Mouse (Mus musculus): ENCODE measurements around the gene 4932415D10Rik. TPM values are rescaled to one million over a fixed set of nuclear protein-coding genes. Genes with fewer than 3 reads are reported as not detected.

Gene 4932415D10Rik
- not detected for total RNA-seq (2021)
- long read RNA-seq, experiment 1, result 0 reads
- long read RNA-seq, experiment 2, result 0 reads

DNA sequence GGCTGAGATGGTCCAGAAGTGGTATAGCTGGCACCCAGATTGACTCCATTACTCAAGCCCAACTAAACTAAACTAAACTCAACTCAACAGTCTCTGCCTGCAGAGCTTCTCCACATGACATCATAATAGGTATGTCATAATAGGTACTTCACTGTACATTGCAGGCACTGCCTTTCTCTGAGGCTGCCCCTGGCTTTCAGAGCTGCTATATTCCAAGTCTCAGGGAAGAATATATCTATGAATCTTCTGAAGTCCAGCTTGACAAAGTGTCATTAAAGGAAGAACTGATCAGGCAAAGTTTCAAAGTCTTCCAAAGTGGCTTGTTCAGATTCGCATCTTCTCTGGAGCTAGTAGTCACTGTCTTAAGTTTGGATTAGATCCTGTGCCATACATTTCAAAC is at the start of gene 4932415D10Rik:
TSS of gene 4932415D10Rik (minus strand) at position 101 of the 400 bp plus-strand sequence.
- DNase-seq (ENCODE audit: low spot score in 2 of 2), result no peak

DNA sequence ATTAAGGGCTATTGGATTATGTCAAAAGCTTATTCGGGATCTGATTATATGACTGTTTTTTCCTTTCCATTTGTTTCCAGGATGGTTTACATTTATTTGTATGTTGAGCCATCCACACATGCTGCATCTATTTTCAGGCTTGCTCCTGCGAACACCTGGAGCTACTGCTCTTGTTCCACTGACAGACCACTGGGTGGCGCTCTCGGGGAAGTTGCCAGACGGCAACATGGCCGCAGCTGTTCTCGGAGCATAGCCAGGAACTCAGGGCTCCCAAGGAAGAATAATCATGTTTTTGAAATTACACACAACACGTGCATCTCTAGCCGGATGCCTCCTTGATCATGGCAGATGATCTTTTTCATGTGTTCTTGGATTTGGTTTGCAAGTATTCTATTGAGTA is 45.5 kb upstream of the 4932415D10Rik start:
- DNase-seq (ENCODE audit: low spot score in 2 of 2), result no peak

DNA sequence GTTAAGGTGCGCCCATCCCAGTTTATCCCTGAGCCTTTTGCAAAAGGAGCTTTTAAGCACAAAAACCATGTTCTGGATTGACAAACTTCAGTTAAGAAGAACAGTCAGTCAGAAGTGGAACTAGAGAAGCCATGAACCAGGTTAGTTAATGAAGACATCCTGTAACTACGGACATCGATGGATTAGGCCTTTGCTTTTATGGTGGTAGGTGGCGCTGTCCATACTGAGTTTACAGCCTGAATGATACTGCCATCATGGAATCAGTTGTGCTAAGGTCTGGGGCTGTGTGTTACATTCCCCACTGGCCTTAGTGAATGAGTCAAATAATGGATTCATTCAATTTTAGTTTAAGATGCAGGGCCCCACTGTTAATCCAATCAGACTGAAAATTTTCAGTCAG is 39.0 kb upstream of the 4932415D10Rik start:
- no peak for DNase-seq (ENCODE audit: low spot score in 2 of 2)

DNA sequence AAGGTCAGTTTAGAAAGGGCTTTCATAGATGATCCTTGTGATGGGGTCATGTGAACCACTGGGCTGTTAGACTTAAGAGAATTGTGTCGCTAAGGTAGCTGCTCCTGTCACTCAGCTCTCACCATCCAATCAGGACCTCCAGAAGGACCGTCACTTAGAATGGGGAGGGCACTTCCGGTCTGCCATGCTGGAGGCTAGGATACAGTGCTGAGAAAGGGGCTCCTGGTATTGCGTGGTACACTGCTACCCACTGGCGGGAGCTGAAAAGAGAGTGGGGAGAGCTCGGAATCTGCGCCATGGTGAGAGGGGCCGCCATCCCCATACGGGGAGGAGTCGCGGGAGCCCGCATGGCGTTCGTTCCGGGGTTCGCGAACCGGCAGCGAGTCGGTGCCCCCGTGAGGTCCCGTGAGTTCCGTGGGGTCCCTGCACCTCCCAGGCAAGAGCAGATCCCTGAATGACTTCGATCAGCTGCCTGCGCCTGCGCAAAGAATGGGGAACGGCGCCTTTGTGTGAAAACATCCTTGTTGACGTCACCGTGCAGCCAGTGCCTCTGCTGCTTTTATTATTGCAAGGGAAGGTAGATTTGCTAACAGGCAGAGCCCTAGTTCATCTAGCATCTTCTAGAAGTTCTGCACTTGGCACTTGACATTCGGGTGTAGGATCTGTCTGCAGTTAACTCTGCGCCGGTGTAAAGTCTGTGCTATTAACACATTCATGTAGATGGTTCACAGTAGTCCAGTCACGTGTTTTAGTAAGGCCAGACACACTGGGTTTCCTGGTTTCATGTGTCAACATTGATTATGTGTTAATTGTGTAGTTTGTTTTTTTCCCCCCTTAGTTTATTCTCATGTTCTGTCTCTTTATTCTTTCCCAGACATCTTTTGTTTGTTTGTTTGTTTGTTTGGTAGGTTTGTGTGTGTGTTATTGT is 38.0 kb upstream of the 4932415D10Rik start, which contains the start of gene Gm4924:
TSS of gene Gm4924 (plus strand) at position 173 of the 928 bp plus-strand sequence.
- peak; percentile 60 to 69 for DNase-seq (ENCODE audit: low spot score in 2 of 2)

DNA sequence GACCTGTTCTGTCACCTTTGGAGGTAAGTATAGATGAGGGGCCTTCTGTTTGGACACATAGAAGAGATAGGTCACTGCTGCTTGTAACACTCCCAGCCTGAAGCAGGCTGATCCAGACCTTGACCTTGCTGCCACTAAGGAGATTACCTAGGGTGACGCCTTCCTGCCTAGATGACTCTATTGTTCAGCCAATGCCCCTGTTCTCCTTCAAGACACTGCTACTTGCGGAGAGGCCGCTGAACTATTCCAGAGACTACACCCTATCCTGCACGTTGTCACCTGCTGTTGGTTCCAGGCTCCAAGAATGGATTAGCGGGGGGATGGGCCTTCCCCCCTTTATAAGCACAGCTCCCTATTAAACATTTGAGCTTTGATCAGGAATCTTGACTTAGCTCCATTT is 13.4 kb upstream of the 4932415D10Rik start:
- DNase-seq (ENCODE audit: low spot score in 2 of 2), result no peak

DNA sequence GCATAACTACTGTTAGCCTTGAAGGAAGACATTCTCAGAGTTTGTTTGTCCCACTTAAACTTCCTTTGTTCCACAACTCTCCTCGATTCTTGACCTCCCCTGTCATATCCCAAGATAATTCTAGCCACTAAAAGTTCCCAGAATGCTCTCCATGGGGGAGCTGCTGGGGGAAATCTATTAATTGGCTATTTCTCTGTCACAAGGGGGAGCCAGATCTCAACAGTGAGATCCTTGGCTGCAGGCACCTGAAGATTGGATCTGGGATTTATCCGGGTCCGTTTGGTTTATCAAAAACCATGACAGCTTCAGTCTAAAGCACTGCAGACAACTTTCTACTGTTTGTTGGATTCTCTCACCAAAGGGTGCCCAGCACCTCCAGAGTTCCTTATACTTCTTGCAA is 3.8 kb upstream of the 4932415D10Rik start:
- DNase-seq (ENCODE audit: low spot score in 2 of 2), result no peak

DNA sequence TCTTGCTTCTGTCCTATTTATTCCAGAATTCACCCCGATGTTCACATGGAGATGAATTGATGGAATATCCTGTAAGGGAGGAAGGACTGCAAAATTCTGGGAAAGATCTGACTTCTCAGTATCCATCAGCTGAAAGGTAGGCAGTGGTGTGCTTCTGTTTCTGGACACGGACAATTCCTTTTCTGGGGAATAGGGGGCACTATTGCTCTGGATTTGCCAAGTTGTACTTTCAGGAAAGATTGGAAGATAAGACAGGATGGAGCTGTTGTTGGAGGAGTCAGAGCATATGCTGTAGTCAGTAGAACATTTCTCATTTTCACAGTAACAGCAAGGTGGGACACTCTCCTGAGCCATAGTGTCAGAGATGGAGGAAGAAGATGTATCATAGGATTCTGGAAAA is 19.9 kb downstream of the 4932415D10Rik start:
- no peak for DNase-seq (ENCODE audit: low spot score in 2 of 2)

DNA sequence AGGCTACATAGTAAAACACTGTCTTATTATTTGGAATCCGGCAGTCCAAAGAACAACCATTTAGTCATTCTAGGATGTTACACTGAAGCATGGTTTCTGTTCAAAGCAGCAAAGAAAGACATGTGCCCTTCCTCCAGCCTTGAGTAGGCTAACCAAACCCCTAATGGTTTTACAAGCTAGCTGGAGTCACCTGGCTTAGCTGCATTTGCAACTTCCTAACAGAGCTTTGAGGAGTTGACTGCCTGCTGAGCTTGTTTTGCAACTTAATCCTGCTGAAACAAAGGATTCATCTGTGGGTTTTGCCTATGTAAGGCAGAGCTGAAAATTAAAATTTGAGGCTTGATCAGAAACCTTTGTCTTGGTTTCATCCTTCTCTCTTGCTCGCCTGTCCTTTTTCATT is 59.1 kb downstream of the 4932415D10Rik start:
- no peak for DNase-seq (ENCODE audit: low spot score in 2 of 2)

DNA sequence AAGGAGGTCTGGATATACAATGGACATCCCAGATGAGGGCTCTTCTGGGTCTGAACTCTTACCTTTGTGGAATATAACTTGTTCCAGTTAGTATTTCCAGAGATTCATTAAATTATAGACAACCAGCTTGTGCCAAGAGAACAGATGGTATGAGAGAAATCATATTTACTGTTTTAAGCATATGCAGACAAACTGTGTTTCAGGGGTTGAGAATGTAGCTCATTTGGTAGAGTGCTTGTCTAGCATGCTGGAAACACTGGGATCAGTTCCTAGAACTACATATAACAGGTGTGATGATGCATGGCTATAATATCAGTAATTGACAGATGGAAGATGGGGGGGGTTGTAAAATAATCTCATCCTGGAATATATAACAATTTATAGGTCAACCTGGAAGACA is 71.4 kb downstream of the 4932415D10Rik start:
- no peak for DNase-seq (ENCODE audit: low spot score in 2 of 2)

DNA sequence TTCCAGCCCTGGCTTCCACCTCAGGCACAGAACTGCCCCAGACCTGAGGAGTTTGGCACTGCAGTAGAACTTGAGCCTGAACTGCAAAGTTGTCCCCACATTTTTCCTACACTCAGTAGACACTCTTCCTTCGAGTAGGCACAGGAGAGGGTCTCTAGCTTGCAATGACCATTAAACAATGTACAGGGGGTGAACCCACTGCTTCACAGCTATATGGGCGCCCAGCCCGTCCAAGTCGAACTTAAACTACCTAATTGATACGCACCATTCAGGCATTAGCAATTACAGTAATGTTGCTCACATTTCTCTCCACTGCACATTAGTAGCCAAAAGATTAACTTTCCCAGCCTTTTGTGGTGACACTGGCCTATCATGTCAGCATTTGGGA is 75.0 kb downstream of the 4932415D10Rik start:
- no peak for DNase-seq (ENCODE audit: low spot score in 2 of 2)

DNA sequence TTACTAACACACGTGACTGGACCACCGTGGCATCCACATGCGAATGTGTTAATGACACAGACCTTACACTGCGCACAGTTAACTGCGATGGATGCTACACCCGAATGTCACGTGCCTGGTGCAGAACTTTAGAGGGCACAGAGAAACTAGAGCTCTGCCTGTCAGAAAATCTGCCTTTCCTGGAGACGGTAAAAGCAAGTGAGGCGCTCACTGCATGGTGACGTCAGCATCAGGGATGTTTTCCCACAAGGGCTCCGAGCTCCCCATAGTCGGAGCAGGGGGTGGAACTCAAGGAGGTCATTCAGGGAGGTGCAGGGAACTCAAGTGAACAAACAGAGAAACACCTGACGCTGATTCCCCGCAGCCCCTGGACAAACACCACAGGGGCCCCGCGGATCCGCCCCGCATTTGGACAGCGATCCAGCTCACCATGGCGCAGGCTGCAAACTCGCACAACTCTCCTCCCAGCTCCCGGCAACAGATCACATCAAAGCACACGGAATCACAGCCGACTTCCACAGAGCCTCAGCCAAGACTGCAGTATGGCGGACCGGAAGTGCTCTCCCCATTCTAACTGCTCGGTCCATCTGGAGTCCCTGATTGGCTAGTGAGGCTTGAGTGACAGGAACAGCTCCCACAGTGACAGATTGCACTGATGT is 75.5 kb downstream of the 4932415D10Rik start, which contains the start of gene Zfp938:
TSS of gene Zfp938 (minus strand) at position 539 of the 659 bp plus-strand sequence.
- DNase-seq (ENCODE audit: low spot score in 2 of 2), result peak; percentile 51 to 57

Other genes starting within 250 kb of the 4932415D10Rik start
- gene BC024063, start 233.2 kb downstream of the 4932415D10Rik start, total RNA-seq (2021), result 1 to 10 TPM; 2.5 to 3.2 TPM
- 1 to 10 TPM; 2.4 to 2.9 TPM for gene AU041133, start 188.6 kb downstream of the 4932415D10Rik start, total RNA-seq (2021)
- gene Zfp938, start 75.3 kb downstream of the 4932415D10Rik start, total RNA-seq (2021), result 1 to 10 TPM; 6.0 to 6.8 TPM
- gene Gm4924, start 37.7 kb upstream of the 4932415D10Rik start, total RNA-seq (2021), result 1 to 10 TPM; 2.2 to 3.1 TPM
- not detected for gene Gm1553, start 176.0 kb upstream of the 4932415D10Rik start, total RNA-seq (2021)